Mouse (Mus musculus): Measurements from ENCODE around the gene Nkpd1. TPM values are rescaled to one million over a fixed set of nuclear protein-coding genes. Genes with fewer than 3 reads are reported as not detected.

The Nkpd1 gene
- polyA plus RNA-seq, 1 experiment: 0.06 TPM

DNA sequence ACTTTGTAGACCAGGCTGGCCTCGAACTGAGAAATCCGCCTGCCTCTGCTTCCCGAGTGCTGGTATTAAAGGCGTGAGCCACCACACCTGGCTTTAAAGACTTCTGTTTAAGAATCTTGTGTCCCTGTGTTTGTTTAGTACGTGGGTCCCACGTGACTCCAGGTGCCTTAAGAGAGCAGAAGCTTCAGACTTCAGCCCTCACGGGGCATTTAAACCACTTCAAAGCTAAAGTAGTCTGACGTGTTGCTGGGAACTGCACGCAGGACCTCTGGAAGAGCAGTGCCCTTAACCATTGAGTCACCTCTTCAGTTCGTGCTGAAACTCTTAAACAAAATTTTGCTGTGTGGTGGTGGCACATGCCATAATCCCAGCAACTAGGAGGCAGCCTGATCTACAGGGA is 31.8 kb downstream of the Nkpd1 start:
- Histone ChIP-seq H3K4me2 (ENCODE audit: low read depth) (no peak overlapping the region), H3K36me3 (ENCODE audit: control insufficient read depth, insufficient read depth) (peaks cover 4% of the 10 kb centered on the region), H3K79me2 (ENCODE audit: control insufficient read depth, insufficient read depth) (peaks cover 63% of the 10 kb centered on the region), H3K4me3 (no peak overlapping the region), H3K27me3 (ENCODE audit: control insufficient read depth, insufficient read depth, insufficient read length) (no peaks in the 10 kb centered on the region), H3ac (ENCODE audit: control insufficient read depth, insufficient read length) (no peak overlapping the region)
- no peak for TF ChIP-seq SRF (IDR thresholded peaks at IDR 0.05; ENCODE audit: control insufficient read depth, insufficient read length, low read depth)
- TF ChIP-seq MYOD1 (IDR thresholded peaks at IDR 0.05; ENCODE audit: control insufficient read depth in 1 of 3, insufficient read length in 2 of 3, low read depth in 2 of 3): no peak
- no peak for TF ChIP-seq MYOG (IDR thresholded peaks at IDR 0.05; ENCODE audit: control insufficient read depth in 1 of 3, insufficient read depth in 1 of 3, insufficient read length in 2 of 3, low read depth in 2 of 3)
- no peak for TF ChIP-seq CEBPB (IDR thresholded peaks at IDR 0.05; ENCODE audit: insufficient read depth, poor library complexity, severe bottlenecking)
- no peak for TF ChIP-seq MAX (IDR thresholded peaks at IDR 0.05; ENCODE audit: low read depth)
- no peak for TF ChIP-seq TCF12 (IDR thresholded peaks at IDR 0.05; ENCODE audit: insufficient read depth, poor library complexity, severe bottlenecking)
- no peak for TF ChIP-seq USF1 (IDR thresholded peaks at IDR 0.05; ENCODE audit: low read depth)
- no peak for TF ChIP-seq POLR2AphosphoS2 (IDR thresholded peaks at IDR 0.05; ENCODE audit: insufficient read length, low read depth)
- no peak for TF ChIP-seq E2F4 (IDR thresholded peaks at IDR 0.05; ENCODE audit: insufficient read depth)

DNA sequence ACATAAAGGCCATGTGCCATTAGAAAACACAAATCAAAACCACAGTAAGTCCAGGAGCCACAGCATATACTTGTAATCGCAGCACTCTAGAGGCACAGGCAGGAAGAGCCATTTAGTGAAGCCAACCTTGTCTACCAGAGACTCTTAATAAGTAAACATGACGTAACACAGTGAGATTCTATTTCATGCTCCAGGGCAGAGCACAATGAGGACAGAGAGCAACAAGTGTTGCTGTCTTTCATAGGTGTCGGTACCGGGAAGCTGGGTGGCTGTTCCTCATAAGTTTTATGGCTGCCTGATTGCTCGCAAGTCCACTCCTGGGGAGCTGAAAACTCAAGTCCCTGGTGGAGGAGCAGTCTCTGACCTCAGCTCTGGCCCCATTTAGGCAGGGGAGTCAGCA is 34.0 kb downstream of the Nkpd1 start:
- H3K79me2 ChIP-seq (ENCODE audit: control insufficient read depth, insufficient read depth): peaks cover 77% of the 10 kb centered on the region
- peaks cover 4% of the 10 kb centered on the region for H3K36me3 ChIP-seq (ENCODE audit: control insufficient read depth, insufficient read depth)
- H3ac ChIP-seq (ENCODE audit: control insufficient read depth, insufficient read length): no peak overlapping the region
- no peaks in the 10 kb centered on the region for H3K27me3 ChIP-seq (ENCODE audit: control insufficient read depth, insufficient read depth, insufficient read length)
- TF ChIP-seq USF1 (IDR thresholded peaks at IDR 0.05; ENCODE audit: low read depth) (no peak), MYOD1 (IDR thresholded peaks at IDR 0.05; ENCODE audit: control insufficient read depth in 1 of 3, insufficient read length in 2 of 3, low read depth in 2 of 3) (peak; percentile 43 to 69 (median 55))
- H3K4me3 ChIP-seq: no peak overlapping the region
- peak overlapping the region; percentile 24 for H3K4me2 ChIP-seq (ENCODE audit: low read depth)

DNA sequence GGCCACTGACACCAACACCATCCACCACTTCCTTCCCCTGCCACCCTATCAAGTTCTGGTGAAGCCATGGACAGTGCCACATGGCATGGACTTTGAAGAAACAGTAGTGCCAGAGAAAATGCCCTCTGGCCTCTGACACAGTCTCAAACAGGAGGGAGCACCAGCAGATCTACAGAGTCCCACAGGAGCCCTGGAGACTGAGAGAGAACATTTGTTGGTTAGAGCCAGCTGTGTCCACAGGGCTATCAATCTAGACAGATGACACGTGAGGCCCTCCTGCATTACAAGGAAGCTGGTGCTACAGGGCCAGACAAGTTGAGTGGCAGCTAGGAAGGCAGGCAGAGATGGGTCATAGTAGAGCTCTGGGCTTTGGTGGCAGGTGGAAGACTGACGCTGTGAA is 34.8 kb downstream of the Nkpd1 start:
- peaks cover 4% of the 10 kb centered on the region for H3K36me3 ChIP-seq (ENCODE audit: control insufficient read depth, insufficient read depth)
- H3ac ChIP-seq (ENCODE audit: control insufficient read depth, insufficient read length): no peak overlapping the region
- no peaks in the 10 kb centered on the region for H3K27me3 ChIP-seq (ENCODE audit: control insufficient read depth, insufficient read depth, insufficient read length)
- TF ChIP-seq MAX (IDR thresholded peaks at IDR 0.05; ENCODE audit: low read depth) (no peak), USF1 (IDR thresholded peaks at IDR 0.05; ENCODE audit: low read depth) (no peak), MYOD1 (IDR thresholded peaks at IDR 0.05; ENCODE audit: control insufficient read depth in 1 of 3, insufficient read length in 2 of 3, low read depth in 2 of 3) (peak in 1 of 3 experiments; percentile 44), MYOG (IDR thresholded peaks at IDR 0.05; ENCODE audit: control insufficient read depth in 1 of 3, insufficient read depth in 1 of 3, insufficient read length in 2 of 3, low read depth in 2 of 3) (peak in 2 of 3 experiments; percentile 40 to 61)
- H3K4me2 ChIP-seq (ENCODE audit: low read depth): no peak overlapping the region
- H3K4me3 ChIP-seq: no peak overlapping the region
- H3K79me2 ChIP-seq (ENCODE audit: control insufficient read depth, insufficient read depth): peaks cover 77% of the 10 kb centered on the region

DNA sequence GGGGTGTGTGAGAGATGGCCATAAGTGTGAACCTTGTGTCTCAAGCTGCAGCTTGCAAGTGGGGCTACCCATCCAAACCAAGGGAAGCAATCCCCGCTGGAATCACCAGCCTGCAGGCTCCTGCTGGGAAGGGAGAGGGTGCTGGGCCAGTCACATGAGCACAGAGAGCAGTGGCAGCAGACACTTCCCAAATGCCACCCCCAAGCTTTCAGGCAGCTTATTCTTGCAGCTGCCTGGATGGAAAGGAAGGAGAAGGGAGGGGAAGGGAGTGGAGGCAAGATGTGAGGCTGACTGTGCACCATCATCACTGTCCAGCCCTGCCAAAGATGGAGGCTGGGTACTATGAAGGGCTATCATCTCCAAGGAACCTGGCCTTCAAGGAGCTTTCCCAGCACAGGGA is 36.5 kb downstream of the Nkpd1 start:
- Histone ChIP-seq H3K27me3 (ENCODE audit: control insufficient read depth, insufficient read depth, insufficient read length) (no peaks in the 10 kb centered on the region), H3K79me2 (ENCODE audit: control insufficient read depth, insufficient read depth) (peaks cover 78% of the 10 kb centered on the region), H3ac (ENCODE audit: control insufficient read depth, insufficient read length) (no peak overlapping the region), H3K36me3 (ENCODE audit: control insufficient read depth, insufficient read depth) (peaks cover 4% of the 10 kb centered on the region), H3K4me2 (ENCODE audit: low read depth) (no peak overlapping the region), H3K4me3 (no peak overlapping the region)
- TF ChIP-seq REST (IDR thresholded peaks at IDR 0.05; ENCODE audit: insufficient read depth, insufficient read length) (no peak), USF1 (IDR thresholded peaks at IDR 0.05; ENCODE audit: low read depth) (no peak), CEBPB (IDR thresholded peaks at IDR 0.05; ENCODE audit: insufficient read depth, poor library complexity, severe bottlenecking) (no peak), TCF3 (IDR thresholded peaks at IDR 0.05; ENCODE audit: insufficient read length, low read depth) (no peak), MYOD1 (IDR thresholded peaks at IDR 0.05; ENCODE audit: control insufficient read depth in 1 of 3, insufficient read length in 2 of 3, low read depth in 2 of 3) (no peak)

DNA sequence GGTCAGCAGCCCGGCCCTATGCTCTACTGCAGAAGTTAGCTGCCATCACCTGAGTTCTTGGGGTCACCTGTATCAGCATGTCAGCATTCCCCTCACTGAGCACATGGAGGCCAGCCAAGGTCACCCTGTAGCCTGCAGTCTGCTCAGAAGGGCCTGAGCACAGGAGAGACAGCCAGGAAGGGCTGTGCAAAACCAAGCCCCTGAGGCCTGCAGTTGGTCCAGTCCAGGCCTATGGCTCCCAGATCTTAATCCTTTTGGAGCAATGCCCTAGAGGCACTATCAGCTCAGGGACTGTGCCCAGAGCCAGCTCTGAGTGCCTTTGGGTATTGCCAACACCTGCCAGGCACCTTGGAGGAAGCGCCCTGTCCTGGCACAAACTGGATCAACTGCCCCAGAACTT is 39.4 kb downstream of the Nkpd1 start:
- no peaks in the 10 kb centered on the region for H3K27me3 ChIP-seq (ENCODE audit: control insufficient read depth, insufficient read depth, insufficient read length)
- H3K4me3 ChIP-seq: no peak overlapping the region
- peaks cover 83% of the 10 kb centered on the region for H3K79me2 ChIP-seq (ENCODE audit: control insufficient read depth, insufficient read depth)
- H3K4me2 ChIP-seq (ENCODE audit: low read depth): no peak overlapping the region
- H3K36me3 ChIP-seq (ENCODE audit: control insufficient read depth, insufficient read depth): no peaks in the 10 kb centered on the region
- no peak for TF ChIP-seq SRF (IDR thresholded peaks at IDR 0.05; ENCODE audit: control insufficient read depth, insufficient read length, low read depth)
- TF ChIP-seq E2F4 (IDR thresholded peaks at IDR 0.05; ENCODE audit: insufficient read depth): no peak
- TF ChIP-seq USF1 (IDR thresholded peaks at IDR 0.05; ENCODE audit: low read depth): no peak
- no peak for TF ChIP-seq MAX (IDR thresholded peaks at IDR 0.05; ENCODE audit: low read depth)
- TF ChIP-seq POLR2A (IDR thresholded peaks at IDR 0.05; ENCODE audit: insufficient read length, low read depth): no peak
- no peak for TF ChIP-seq POLR2AphosphoS2 (IDR thresholded peaks at IDR 0.05; ENCODE audit: insufficient read length, low read depth)
- TF ChIP-seq CEBPB (IDR thresholded peaks at IDR 0.05; ENCODE audit: insufficient read depth, poor library complexity, severe bottlenecking): no peak
- TF ChIP-seq MYOG (IDR thresholded peaks at IDR 0.05; ENCODE audit: control insufficient read depth in 1 of 3, insufficient read depth in 1 of 3, insufficient read length in 2 of 3, low read depth in 2 of 3): no peak
- no peak for TF ChIP-seq TCF3 (IDR thresholded peaks at IDR 0.05; ENCODE audit: insufficient read length, low read depth)
- no peak for TF ChIP-seq REST (IDR thresholded peaks at IDR 0.05; ENCODE audit: insufficient read depth, insufficient read length)
- no peak for TF ChIP-seq TCF12 (IDR thresholded peaks at IDR 0.05; ENCODE audit: insufficient read depth, poor library complexity, severe bottlenecking)
- no peak overlapping the region for H3ac ChIP-seq (ENCODE audit: control insufficient read depth, insufficient read length)
